Mouse (Mus musculus): Measurements from ENCODE around the gene Snrpd2. TPM values are rescaled to one million over a fixed set of nuclear protein-coding genes. Genes with fewer than 3 reads are reported as not detected.
A peak's percentile ranks its signal among the peaks of the same experiment; 100 is the strongest.

Snrpd2 gene
- polyA plus RNA-seq, 1 experiment, result 135 TPM

DNA sequence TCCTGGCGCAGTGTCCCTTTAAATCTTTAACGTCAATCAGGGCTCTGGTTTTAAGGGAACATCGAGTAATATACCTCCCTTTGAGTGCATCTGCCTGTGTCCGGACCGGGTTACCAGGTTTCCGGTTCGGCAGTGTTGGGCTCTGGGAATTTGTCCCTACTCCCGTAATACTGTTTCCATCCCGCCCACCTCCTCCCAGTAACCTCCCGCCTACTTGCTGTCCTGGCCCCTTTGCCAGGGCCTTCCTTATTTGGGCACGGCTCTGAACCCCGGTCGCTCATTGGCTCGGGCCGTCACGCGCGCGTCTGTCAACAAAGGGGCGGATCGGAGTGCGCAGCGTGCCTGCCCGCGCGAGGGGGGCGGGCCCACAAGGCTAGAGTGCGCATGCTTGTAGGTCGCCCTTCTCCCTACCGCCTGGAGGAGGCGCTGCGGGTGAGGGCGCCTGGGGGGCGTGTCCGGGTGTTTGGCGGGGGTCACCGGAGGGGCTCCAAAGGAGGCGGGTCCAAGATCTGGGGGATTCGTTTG, 18.1 kb upstream of the Snrpd2 start:
- Histone ChIP-seq H3K27ac (ENCODE audit: control insufficient read depth, insufficient read depth, low read depth, low read length) (peak overlapping the region; percentile 86), H3K36me3 (ENCODE audit: control insufficient read depth, insufficient read depth, low read length) (no peaks in the 10 kb centered on the region), H3K4me1 (ENCODE audit: control insufficient read depth, insufficient read depth, low read length) (peaks cover 10% of the 10 kb centered on the region; the same call in 1 of the 2 replicates), H3K4me3 (ENCODE audit: control insufficient read depth, low read depth, low read length) (peak overlapping the region; percentile 85), H3K27me3 (ENCODE audit: control insufficient read depth, insufficient read depth, low read length) (no peaks in the 10 kb centered on the region)
- TF ChIP-seq POLR2A (IDR thresholded peaks at IDR 0.05; ENCODE audit: control insufficient read depth, low read depth, low read length), result peak; percentile 42; the same call in 1 of the 2 replicates
- peak; percentile 76 for TF ChIP-seq CTCF (IDR thresholded peaks at IDR 0.05; ENCODE audit: control insufficient read depth, insufficient read depth, insufficient replicate concordance, low read depth, low read length)

DNA sequence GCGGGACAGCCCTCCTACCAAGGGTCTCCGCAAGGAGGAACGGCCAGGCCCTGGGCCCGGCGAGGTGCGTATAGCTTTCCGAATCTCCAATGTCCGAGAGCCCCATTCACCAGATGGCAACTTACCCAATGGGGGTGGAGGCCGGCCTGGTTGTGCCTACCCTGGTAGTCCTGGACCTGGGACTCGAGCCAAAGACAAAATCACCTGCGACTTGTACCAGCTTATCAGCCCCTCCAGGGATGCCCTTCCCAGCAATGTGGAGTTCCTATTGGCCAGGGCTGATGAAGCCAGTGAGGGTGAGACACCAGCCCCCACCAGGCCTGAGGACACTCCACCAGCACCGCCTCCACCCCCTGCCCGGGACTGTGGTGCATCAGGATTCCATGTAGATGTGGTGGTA, 13.4 kb upstream of the Snrpd2 start:
- H3K27me3 ChIP-seq (ENCODE audit: control insufficient read depth, insufficient read depth, low read length), result no peaks in the 10 kb centered on the region
- peaks cover 3% of the 10 kb centered on the region; the same call in 1 of the 2 replicates for H3K4me1 ChIP-seq (ENCODE audit: control insufficient read depth, insufficient read depth, low read length)
- H3K4me3 ChIP-seq (ENCODE audit: control insufficient read depth, low read depth, low read length), result no peak overlapping the region
- TF ChIP-seq CTCF (IDR thresholded peaks at IDR 0.05; ENCODE audit: control insufficient read depth, insufficient read depth, insufficient replicate concordance, low read depth, low read length), result no peak
- TF ChIP-seq POLR2A (IDR thresholded peaks at IDR 0.05; ENCODE audit: control insufficient read depth, low read depth, low read length), result no peak
- peaks cover 3% of the 10 kb centered on the region; the same call in 1 of the 2 replicates for H3K36me3 ChIP-seq (ENCODE audit: control insufficient read depth, insufficient read depth, low read length)
- no peak overlapping the region for H3K27ac ChIP-seq (ENCODE audit: control insufficient read depth, insufficient read depth, low read depth, low read length)

DNA sequence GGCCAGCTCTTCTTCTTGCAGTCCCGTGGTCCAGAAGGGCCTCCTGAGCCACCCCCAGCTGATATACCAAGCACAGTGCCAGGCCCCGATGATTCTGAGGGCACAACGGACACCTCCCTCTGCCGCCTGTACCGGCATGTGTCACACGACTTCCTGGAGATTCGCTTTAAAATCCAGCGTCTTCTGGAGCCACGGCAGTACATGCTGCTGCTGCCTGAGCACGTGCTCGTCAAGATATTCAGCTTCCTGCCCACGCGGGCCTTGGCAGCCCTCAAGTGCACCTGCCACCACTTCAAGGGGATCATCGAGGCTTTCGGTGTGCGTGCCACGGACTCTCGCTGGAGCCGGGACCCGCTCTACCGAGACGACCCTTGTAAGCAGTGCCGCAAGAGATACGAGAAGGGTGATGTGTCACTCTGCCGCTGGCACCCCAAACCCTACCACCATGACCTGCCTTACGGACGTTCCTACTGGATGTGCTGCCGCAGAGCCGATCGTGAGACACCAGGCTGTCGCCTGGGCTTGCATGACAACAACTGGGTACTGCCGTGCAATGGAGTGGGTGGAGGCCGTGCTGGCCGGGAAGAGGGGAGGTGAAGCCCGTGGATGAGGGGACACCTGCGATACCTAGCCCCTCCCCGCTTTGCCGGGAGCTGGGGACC, 12.7 kb upstream of the Snrpd2 start:
- H3K4me3 ChIP-seq (ENCODE audit: control insufficient read depth, low read depth, low read length), result no peak overlapping the region
- H3K27ac ChIP-seq (ENCODE audit: control insufficient read depth, insufficient read depth, low read depth, low read length), result no peak overlapping the region
- TF ChIP-seq POLR2A (IDR thresholded peaks at IDR 0.05; ENCODE audit: control insufficient read depth, low read depth, low read length) (no peak), CTCF (IDR thresholded peaks at IDR 0.05; ENCODE audit: control insufficient read depth, insufficient read depth, insufficient replicate concordance, low read depth, low read length) (no peak)
- H3K27me3 ChIP-seq (ENCODE audit: control insufficient read depth, insufficient read depth, low read length), result no peaks in the 10 kb centered on the region
- peaks cover under 1% of the 10 kb centered on the region; the same call in 1 of the 2 replicates for H3K4me1 ChIP-seq (ENCODE audit: control insufficient read depth, insufficient read depth, low read length)
- peaks cover 4% of the 10 kb centered on the region; the same call in 1 of the 2 replicates for H3K36me3 ChIP-seq (ENCODE audit: control insufficient read depth, insufficient read depth, low read length)

DNA sequence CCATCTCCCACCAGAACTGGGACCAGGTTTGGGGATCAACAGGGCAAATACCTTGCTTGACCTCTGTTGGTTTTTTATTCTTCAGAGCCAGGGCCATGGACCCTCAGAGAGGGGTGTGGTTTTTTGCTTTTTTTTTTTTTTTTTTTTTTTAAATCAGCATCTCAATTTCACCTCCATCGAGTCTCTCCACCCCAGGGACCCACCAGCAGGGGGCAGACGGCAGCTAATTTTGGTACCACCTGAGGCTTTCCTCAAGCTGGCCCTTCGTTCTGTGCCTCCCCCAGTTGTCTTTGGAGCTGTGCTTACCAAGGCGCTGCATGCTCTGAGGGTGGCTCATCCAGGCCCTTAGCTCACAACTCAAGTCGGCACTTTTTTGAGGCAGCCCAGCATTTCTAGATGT, 12.1 kb upstream of the Snrpd2 start:
- Histone ChIP-seq H3K4me1 (ENCODE audit: control insufficient read depth, insufficient read depth, low read length) (no peaks in the 10 kb centered on the region), H3K27ac (ENCODE audit: control insufficient read depth, insufficient read depth, low read depth, low read length) (no peak overlapping the region), H3K4me3 (ENCODE audit: control insufficient read depth, low read depth, low read length) (no peak overlapping the region), H3K36me3 (ENCODE audit: control insufficient read depth, insufficient read depth, low read length) (peaks cover 4% of the 10 kb centered on the region; the same call in 1 of the 2 replicates), H3K27me3 (ENCODE audit: control insufficient read depth, insufficient read depth, low read length) (no peaks in the 10 kb centered on the region)
- TF ChIP-seq POLR2A (IDR thresholded peaks at IDR 0.05; ENCODE audit: control insufficient read depth, low read depth, low read length) (no peak), CTCF (IDR thresholded peaks at IDR 0.05; ENCODE audit: control insufficient read depth, insufficient read depth, insufficient replicate concordance, low read depth, low read length) (0 out of 2 replicates have a peak, but pooled peaks have one; percentile 21)

DNA sequence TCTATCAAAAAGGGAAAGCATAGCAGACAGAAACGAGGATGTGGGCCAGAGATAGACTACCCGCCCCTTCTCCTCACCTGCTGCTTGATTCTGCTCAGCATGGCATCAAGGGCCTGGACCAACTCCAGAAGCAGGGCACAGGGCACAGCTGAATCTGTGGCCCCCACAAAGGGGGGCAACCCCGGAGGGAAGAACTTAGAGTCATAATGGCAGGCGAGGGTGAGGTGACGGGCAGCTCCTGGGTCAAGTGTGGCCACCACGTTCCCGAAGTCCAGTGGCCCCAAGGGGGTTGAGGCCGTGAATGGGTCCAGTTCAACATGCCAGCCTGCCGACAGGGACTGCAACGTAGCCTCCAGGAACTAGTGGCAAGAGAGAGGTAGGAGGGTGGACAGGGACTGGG, 2.7 kb upstream of the Snrpd2 start:
- Histone ChIP-seq H3K36me3 (ENCODE audit: control insufficient read depth, insufficient read depth, low read length) (no peaks in the 10 kb centered on the region), H3K27ac (ENCODE audit: control insufficient read depth, insufficient read depth, low read depth, low read length) (no peak overlapping the region), H3K4me3 (ENCODE audit: control insufficient read depth, low read depth, low read length) (peak overlapping the region; percentile 73), H3K4me1 (ENCODE audit: control insufficient read depth, insufficient read depth, low read length) (peaks cover 6% of the 10 kb centered on the region), H3K27me3 (ENCODE audit: control insufficient read depth, insufficient read depth, low read length) (no peaks in the 10 kb centered on the region)
- no peak for TF ChIP-seq POLR2A (IDR thresholded peaks at IDR 0.05; ENCODE audit: control insufficient read depth, low read depth, low read length)

DNA sequence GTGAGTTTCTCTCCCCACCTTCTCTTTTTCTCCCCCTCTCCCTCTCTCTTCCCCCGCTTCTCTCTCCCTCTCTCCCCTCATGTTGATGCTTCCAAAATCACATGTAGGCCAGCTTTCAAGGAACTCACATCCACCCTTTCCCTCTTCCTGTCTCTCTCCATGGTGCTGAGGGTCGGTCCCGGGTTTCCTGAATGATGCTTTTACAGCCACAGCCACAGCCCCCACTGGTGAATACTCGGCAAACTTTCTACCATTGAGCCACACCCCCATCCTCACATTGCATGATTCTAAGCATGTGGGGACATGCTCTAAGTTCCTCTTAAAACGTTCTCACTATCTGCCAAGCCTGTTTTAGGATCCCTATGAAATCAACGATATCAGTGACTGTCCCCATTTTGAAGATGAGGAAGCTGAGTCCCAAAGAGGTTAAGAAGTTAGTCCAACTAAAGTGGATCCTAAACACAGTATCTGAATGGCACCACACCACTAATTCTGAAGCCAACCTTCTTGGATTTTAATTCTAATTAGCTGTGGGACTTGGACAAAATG, 2.0 kb upstream of the Snrpd2 start:
- TF ChIP-seq CTCF (IDR thresholded peaks at IDR 0.05; ENCODE audit: control insufficient read depth, insufficient read depth, insufficient replicate concordance, low read depth, low read length) (no peak), POLR2A (IDR thresholded peaks at IDR 0.05; ENCODE audit: control insufficient read depth, low read depth, low read length) (no peak)
- peak overlapping the region; percentile 73 for H3K4me3 ChIP-seq (ENCODE audit: control insufficient read depth, low read depth, low read length)
- H3K27me3 ChIP-seq (ENCODE audit: control insufficient read depth, insufficient read depth, low read length), result no peaks in the 10 kb centered on the region
- H3K36me3 ChIP-seq (ENCODE audit: control insufficient read depth, insufficient read depth, low read length), result peaks cover 4% of the 10 kb centered on the region
- peaks cover 6% of the 10 kb centered on the region for H3K4me1 ChIP-seq (ENCODE audit: control insufficient read depth, insufficient read depth, low read length)
- H3K27ac ChIP-seq (ENCODE audit: control insufficient read depth, insufficient read depth, low read depth, low read length), result no peak overlapping the region

DNA sequence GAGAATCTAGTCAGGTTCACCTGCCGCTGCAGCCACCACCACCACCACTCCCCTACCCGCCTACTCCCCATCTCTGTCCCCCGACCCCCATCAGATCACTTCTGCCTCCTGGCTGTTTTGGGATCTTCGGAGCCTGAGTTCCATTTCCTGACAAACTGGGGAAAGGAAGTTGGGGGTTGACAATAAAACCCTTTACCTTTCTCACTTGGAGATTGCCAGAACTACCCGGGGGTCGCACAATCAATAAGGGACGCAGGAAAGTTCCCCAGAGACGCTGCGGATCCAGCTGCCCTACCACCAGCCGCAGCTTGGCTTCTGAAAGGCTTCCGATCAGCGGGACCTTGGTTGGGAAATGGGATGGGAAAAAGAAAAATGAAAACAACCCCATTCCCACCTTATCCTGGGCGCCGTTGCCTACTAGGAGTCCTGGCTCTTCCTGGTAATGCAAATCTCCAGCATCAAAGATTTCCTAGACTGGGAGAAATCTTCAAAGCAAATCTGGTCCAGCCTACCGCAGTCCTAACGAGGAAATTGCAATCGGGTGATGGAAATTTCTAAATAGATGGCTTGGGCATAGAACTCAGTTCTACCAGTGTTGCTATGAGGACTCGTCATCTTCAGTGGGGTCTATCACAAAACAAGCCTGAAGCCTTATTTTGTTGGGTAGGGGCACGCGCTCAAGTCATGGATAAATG, 1.2 kb upstream of the Snrpd2 start:
- H3K36me3 ChIP-seq (ENCODE audit: control insufficient read depth, insufficient read depth, low read length), result peaks cover 4% of the 10 kb centered on the region
- TF ChIP-seq CTCF (IDR thresholded peaks at IDR 0.05; ENCODE audit: control insufficient read depth, insufficient read depth, insufficient replicate concordance, low read depth, low read length) (no peak), POLR2A (IDR thresholded peaks at IDR 0.05; ENCODE audit: control insufficient read depth, low read depth, low read length) (no peak)
- H3K4me1 ChIP-seq (ENCODE audit: control insufficient read depth, insufficient read depth, low read length), result peaks cover 6% of the 10 kb centered on the region
- peak overlapping the region; percentile 95 for H3K27ac ChIP-seq (ENCODE audit: control insufficient read depth, insufficient read depth, low read depth, low read length)
- no peaks in the 10 kb centered on the region for H3K27me3 ChIP-seq (ENCODE audit: control insufficient read depth, insufficient read depth, low read length)
- peak overlapping the region; percentile 91 for H3K4me3 ChIP-seq (ENCODE audit: control insufficient read depth, low read depth, low read length)
